Mouse (Mus musculus) lung, postnatal 4 days (tissue): ENCODE measurements around the gene Tulp4.
A peak's percentile ranks its signal among the peaks of the same experiment; 100 is the strongest.
"Not testable (repeated sequence)": the region's sequence is repeated elsewhere in the genome, so short reads cannot be mapped to it uniquely, and the experiment has no call there.

ENCODE experiments used
- DNase-seq, 2 experiments: peaks; one replicate each; pipeline ENCODE4 v3.0.0; 2021

The Tulp4 gene

GRCm38 (mm10) chr17:6195390-6195789, 89.2 kb downstream of the Tulp4 start:
- no peak for DNase-seq

- no peak for DNase-seq
These were observed 91.3 kb downstream of the Tulp4 start for GRCm38 (mm10) chr17:6197491-6197890.

- DNase-seq: no peak
These were observed 92.4 kb downstream of the Tulp4 start for GRCm38 (mm10) chr17:6198670-6199069.

- DNase-seq: no peak
These were observed 92.9 kb downstream of the Tulp4 start for GRCm38 (mm10) chr17:6199166-6199565.

- no peak for DNase-seq
These were observed 95.4 kb downstream of the Tulp4 start for GRCm38 (mm10) chr17:6201522-6202250.

- no peak for DNase-seq
These were observed 96.3 kb downstream of the Tulp4 start for GRCm38 (mm10) chr17:6202389-6203110.

- no peak for DNase-seq
These were observed 96.9 kb downstream of the Tulp4 start for GRCm38 (mm10) chr17:6203126-6203525.

GRCm38 (mm10) chr17:6203795-6204194, 97.6 kb downstream of the Tulp4 start:
- no peak for DNase-seq

GRCm38 (mm10) chr17:6211721-6212120, 105.5 kb downstream of the Tulp4 start:
- DNase-seq: no peak

GRCm38 (mm10) chr17:6215640-6216039, 109.4 kb downstream of the Tulp4 start:
- DNase-seq: no peak

GRCm38 (mm10) chr17:6216514-6216913, 110.3 kb downstream of the Tulp4 start:
- no peak for DNase-seq

GRCm38 (mm10) chr17:6232633-6233032, 126.4 kb downstream of the Tulp4 start:
- DNase-seq: not testable (repeated sequence)

GRCm38 (mm10) chr17:6251298-6251697, 145.1 kb downstream of the Tulp4 start:
- DNase-seq: not testable (repeated sequence)

GRCm38 (mm10) chr17:6256400-6257069, 150.3 kb downstream of the Tulp4 start, which contains the start of gene Tmem181a:
TSS of gene Tmem181a (plus strand) at chr17:6256860.
- DNase-seq: not testable (repeated sequence)

- DNase-seq: not testable (repeated sequence)
These were observed 150.8 kb downstream of the Tulp4 start for GRCm38 (mm10) chr17:6257070-6257456.

GRCm38 (mm10) chr17:6269876-6270831, 163.9 kb downstream of the Tulp4 start:
- DNase-seq: peak; percentile 41 to 50

GRCm38 (mm10) chr17:6270840-6271239, 164.6 kb downstream of the Tulp4 start:
- not testable (repeated sequence) for DNase-seq

GRCm38 (mm10) chr17:6271970-6272369, 165.7 kb downstream of the Tulp4 start:
- DNase-seq: peak in 1 of 2 experiments; percentile 21

- DNase-seq: peak; percentile 6 to 28
These were observed 168.5 kb downstream of the Tulp4 start for GRCm38 (mm10) chr17:6274693-6275092.

- peak; percentile 42 to 64 for DNase-seq
These were observed 173.0 kb downstream of the Tulp4 start for GRCm38 (mm10) chr17:6279205-6279604.

- not testable (repeated sequence) for DNase-seq
These were observed 173.5 kb downstream of the Tulp4 start for GRCm38 (mm10) chr17:6279772-6280171.

- peak in 1 of 2 experiments; percentile 23 for DNase-seq
These were observed 174.3 kb downstream of the Tulp4 start for GRCm38 (mm10) chr17:6280513-6280912.
